Mouse (Mus musculus) frontal cortex, postnatal 14 days (tissue): ENCODE results near the gene Irf6.

Experiments used
- DNase-seq, 2 experiments: peaks; one replicate each; pipeline ENCODE4 v3.0.0; 2022; ENCODE audit warnings: low spot score in 2 of 2

Gene Irf6

DNA sequence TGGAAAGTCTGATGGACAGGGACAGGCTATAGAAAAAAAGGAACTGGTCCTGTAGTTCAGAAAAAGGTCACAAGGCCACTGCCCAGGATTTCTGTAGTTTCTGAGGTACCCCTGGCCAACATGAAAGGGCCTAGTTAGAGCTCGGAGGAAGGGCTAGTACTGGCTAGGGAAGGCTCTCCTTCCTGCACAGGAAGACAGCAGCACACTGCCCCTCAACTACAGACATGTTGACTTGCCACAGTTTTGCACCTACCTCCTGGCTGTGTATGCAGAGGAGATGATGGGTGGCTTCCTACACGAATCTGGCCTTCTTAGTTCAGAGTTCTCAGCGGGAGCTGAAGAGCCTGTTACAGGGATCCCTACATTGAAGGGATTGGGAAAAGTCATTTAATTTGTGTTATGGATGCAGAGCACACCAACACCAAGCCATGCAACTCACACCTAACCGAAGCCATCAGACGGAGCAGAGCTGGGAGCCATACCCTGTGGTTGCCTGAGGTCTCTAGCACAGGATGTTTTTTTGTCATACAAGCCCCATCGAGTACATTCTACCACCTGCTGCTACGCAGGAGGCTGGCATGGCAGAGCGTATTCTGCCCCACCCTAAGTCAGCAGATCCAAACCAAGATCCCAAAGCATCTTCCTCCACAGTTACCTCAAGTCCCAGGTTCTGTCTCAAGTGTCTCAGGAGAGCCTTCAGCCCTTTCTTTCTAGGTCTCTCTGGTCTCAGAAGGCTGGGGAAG lies 47.9 kb downstream of the Irf6 start:
- DNase-seq = no peak

DNA sequence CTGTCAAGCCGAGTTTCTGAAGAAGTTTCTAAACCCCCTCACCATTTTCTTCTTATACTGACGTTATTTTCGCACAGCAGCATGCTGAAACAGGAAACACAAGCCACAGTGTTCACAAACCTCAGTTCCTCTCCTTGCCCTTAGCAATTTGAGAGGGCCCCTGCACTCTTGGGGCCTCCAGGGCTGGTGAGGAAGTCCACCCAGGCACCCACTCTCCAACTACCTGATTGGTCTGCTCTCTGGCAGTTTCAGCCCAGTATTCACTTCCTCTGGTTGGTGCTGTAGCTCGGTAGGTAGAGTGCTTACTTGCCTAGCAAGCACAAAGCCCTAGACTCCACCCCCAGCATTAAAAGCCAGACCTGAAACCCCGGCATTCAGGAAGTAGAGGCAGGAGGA lies 48.5 kb downstream of the Irf6 start, which contains the start of gene Traf3ip3:
Traf3ip3 (minus strand) TSS at position 321 of the 396 bp plus-strand sequence.
- no peak for DNase-seq

DNA sequence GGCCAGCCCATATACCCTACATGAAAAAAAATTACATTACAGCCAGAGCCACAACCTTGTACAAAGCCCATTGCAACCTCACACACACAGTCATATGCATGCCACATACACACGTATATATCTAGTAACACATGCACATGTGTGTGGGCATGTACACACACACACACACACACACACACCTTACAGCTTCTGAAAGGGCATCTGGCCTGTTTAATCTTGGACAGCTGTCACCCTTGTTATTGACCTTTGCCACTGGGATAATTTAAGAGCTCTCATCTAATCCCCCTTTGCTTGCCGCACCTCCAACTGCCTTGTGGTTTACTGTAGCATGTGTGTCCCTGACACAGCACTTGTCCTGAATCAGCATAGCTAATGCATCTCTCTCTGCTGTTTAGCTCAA lies 50.9 kb downstream of the Irf6 start:
- DNase-seq = no peak

DNA sequence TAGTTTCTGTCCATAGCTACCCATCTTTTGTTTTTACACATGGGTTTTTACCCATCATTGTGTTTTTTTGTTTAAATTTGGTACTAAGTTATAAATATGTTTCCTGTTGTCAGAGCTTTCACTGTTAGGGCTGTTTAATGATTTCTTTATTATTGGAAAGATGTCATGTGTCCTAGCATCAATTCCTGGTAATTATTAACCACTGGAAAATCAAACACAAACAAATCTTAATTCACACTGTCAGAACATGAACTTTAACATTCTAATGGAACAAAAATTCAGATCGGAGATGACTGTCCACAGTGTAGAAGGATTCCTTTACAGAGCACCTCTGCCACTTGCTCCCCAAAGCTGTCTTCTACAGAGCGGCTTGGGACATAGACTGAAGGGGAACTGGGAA lies 52.5 kb downstream of the Irf6 start:
- no peak for DNase-seq

DNA sequence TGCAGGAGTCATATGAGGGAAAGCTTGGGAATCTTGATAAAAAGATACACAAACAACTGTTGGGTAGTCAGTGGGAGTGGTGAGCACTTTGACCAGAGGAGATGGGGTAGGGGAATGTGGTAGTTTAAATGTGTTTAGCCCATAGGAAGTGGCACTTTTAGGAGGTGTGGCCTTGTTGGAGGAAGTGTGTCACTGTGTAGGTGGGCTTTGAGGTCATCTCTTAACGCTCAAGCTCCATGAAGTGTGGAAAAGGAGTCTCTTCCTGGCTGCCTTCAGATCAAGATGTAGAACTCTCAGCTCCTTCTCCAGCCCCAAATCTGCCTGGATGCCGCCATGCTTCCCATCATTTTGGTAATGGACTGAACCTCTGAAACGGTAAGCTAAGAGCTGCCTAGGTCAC lies 54.6 kb downstream of the Irf6 start, which contains the start of gene Lamb3:
Lamb3 (plus strand) TSS at position 197 of the 400 bp plus-strand sequence.
- no peak for DNase-seq

DNA sequence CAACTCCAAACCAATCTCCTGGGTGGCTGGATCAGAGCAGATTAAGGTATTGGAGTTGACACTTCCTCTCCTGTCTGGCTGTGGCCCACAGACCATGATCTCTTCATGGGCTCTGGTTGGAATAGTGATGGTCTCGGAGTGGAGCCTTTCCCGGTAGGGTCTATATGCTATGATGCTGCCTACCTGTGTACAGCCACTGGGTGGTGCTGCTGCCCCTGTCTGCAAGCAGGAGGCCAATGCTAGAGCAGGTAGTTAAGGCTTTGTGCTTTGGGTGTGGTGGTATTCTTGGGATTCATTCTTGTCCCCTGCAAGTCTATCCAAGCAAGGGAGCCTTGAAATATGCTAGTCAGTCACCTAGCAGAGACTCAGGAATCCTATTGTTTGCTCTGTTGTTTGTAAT lies 55.3 kb downstream of the Irf6 start:
- peak; percentile 32 to 37 for DNase-seq

DNA sequence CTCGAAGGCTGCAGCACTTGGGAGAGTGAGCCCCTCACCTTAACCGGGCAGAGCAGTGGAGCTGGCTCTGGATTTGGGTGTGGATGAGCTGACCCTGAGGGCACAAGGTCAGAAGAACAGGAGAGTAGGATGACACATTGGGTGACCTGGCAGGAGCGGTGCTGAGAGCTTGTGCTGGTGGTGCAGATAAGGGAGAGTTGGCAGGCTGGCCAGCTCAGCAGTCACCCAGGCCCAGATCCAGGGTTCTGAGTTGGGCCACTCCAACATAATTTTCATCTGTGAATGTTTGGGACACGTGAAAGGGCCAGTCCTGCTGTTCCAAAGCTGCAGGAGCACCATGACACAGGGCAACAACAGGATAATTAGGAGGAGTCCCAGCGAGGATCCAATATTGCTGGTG lies 58.5 kb downstream of the Irf6 start:
- DNase-seq = no peak

DNA sequence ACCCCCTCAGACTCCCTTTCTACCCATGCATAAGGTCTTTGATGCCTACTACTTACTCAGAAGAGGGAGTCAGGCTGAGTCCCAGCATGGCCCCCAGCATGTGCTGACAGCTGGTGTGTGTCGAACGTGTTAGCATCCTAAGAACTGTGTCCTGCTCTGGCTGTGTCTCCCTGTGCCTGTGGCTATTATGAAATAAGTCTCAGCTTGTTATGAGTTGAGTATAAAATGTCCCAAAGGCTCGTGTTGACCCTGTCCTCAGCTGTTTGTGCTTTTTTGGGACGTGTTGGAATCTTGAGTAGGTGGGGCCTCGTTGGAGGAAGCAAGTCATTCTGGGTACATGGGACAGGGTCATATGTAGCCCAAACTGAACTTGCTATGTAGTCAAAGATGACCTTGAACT lies 61.1 kb downstream of the Irf6 start:
- no peak for DNase-seq

DNA sequence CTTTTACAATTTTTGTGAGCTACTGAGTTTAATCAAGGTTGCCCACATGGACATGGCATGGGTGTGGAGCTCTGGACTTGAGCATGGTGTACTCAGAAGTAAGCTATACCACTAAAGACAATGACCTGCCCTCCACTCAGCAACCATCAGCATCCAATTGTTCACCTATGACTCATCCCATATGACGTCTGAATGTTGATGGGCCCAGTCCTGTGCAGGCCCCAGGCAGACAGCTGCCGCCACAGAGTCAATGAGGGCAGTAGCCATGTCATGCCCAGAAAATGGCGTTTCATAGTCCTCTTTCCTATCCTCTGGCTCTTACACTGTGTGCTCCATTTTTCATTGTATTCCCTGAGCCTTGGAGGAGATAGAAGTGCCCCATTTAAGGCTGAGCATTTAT lies 63.1 kb downstream of the Irf6 start:
- DNase-seq = no peak

DNA sequence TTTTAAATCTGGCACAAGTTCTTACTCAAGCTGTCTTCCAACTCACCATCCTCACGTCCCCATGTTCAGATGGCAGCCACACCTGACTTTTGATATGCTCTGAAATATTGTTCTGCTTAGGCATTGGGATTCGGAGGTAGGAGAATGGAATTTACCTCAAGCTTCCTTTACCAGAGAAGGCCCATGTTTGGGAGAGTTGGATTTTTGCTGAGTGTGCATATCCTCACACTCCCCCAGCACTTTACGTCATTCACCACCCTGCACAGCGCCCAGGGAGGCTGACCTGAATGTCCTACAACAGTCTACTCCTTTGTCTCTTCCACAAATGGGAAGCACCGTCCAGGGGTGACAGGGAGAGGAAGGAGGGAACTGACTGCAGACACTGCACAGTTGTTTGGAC lies 67.5 kb downstream of the Irf6 start:
- DNase-seq = no peak
